Mouse (Mus musculus): ENCODE measurements around the gene Dock9.

- TF ChIP-seq CTCF (IDR thresholded peaks at IDR 0.05; ENCODE audit: control insufficient read depth, insufficient read depth, insufficient read length) = no peak
- no peak for TF ChIP-seq MAX (IDR thresholded peaks at IDR 0.05)
- no peak for TF ChIP-seq MYOD1 (IDR thresholded peaks at IDR 0.05; ENCODE audit: control insufficient read depth, insufficient read length, low read depth)
Measured at GRCm38 (mm10) chr14:121762021-121762452, 35.6 kb downstream of the Dock9 start.

Measured in C2C12 (cell line).